ENCODE assay signal across 21 mouse cellular contexts in genomic region chr12:99412034-99412433, GRCm38 (mm10).
DNase-seq lines count a peak whose midpoint lies in the region; ATAC-seq lines count a peak whose summit lies in the region.
"Had no signal": no experiment of that assay in that cellular context is flagged by ENCODE, and none has a peak within 500 bp of the region (broad histone marks: within the 10 kb centered on the region; RNA-seq: fewer than 3 reads in every experiment).

No protein-coding gene starts in this region.

- intact Hi-C loops in left cerebral cortex, postnatal 4 days (cut with DNase I), result no loop called here

- DNase-seq in lung, postnatal 14 days, result no peak
- DNase-seq in kidney, adult 18-20 months, result peak; percentile 46
- peak; percentile 49 for DNase-seq in kidney, postnatal 10 days
- no peak for DNase-seq in layer of hippocampus, postnatal 25 days (ENCODE audit: extremely low spot score in 1 of 2, low spot score in 1 of 2)
- DNase-seq in limb, embryonic 10.5 days (ENCODE audit: low spot score), result no peak
- DNase-seq in thymus, postnatal 36 days, result no peak
- DNase-seq in left cerebral cortex, postnatal 4 days, result no peak
- DNase-seq: adrenal gland, postnatal 36 days; cerebellum, adult 11-12 months; cerebellum, postnatal 36 days; gastrocnemius, adult 2 months; layer of hippocampus, postnatal 36 days; lung, postnatal 10 days; right cerebral cortex, adult 18-20 months had no signal

- H3K27me3 ChIP-seq in lung, embryonic 16.5 days (ENCODE audit: control insufficient read depth, insufficient read depth, low read depth, low read length), result no peaks in the 10 kb centered on the region
- peaks cover 4% of the 10 kb centered on the region; the same call in 1 of the 2 replicates for H3K27me3 ChIP-seq in limb, embryonic 10.5 days (ENCODE audit: low read depth, poor library complexity, severe bottlenecking)
- H3K27me3 ChIP-seq: hindbrain, embryonic 13.5 days; limb, embryonic 15.5 days; liver, embryonic 15.5 days; midbrain, embryonic 13.5 days; neural tube, embryonic 13.5 days had no signal

- H3K27ac ChIP-seq in lung, embryonic 16.5 days (ENCODE audit: low read length), result no peak overlapping the region
- H3K27ac ChIP-seq in limb, embryonic 10.5 days, result no peak overlapping the region
- H3K27ac ChIP-seq: gastrocnemius, adult 2 months; hindbrain, embryonic 13.5 days; limb, embryonic 15.5 days; liver, embryonic 15.5 days; midbrain, embryonic 13.5 days; neural tube, embryonic 13.5 days had no signal

- 34% methylated on average over 7 of the region's 7 CpGs for WGBS in lung, embryonic 16.5 days
- 32% methylated on average over 7 of the region's 7 CpGs for WGBS in limb, embryonic 10.5 days

- H3K4me2 ChIP-seq in lung, embryonic 16.5 days (ENCODE audit: low read depth, low read length), result no peak overlapping the region
- H3K4me2 ChIP-seq: heart, embryonic 11.5 days; hindbrain, embryonic 13.5 days; limb, embryonic 15.5 days; liver, embryonic 15.5 days; midbrain, embryonic 13.5 days; neural tube, embryonic 13.5 days had no signal

- H3K9ac ChIP-seq in lung, embryonic 16.5 days (ENCODE audit: low read length), result no peak overlapping the region
- H3K9ac ChIP-seq: hindbrain, embryonic 13.5 days; limb, embryonic 15.5 days; liver, embryonic 15.5 days; midbrain, embryonic 13.5 days; neural tube, embryonic 13.5 days had no signal

- H3K9me3 ChIP-seq in lung, embryonic 16.5 days (ENCODE audit: control insufficient read depth, low read length), result no peaks in the 10 kb centered on the region
- H3K9me3 ChIP-seq in limb, embryonic 10.5 days (replicated peaks), result no peaks in the 10 kb centered on the region
- H3K9me3 ChIP-seq: hindbrain, embryonic 13.5 days; limb, embryonic 15.5 days; liver, embryonic 15.5 days; midbrain, embryonic 13.5 days; neural tube, embryonic 13.5 days had no signal

- H3K4me3 ChIP-seq in lung, embryonic 16.5 days (ENCODE audit: low read length), result no peak overlapping the region
- no peak overlapping the region for H3K4me3 ChIP-seq in limb, embryonic 10.5 days
- H3K4me3 ChIP-seq: gastrocnemius, adult 2 months; hindbrain, embryonic 13.5 days; limb, embryonic 15.5 days; liver, embryonic 15.5 days; midbrain, embryonic 13.5 days; neural tube, embryonic 13.5 days had no signal

- H3K36me3 ChIP-seq in lung, embryonic 16.5 days (ENCODE audit: control insufficient read depth, insufficient read depth, low read length), result no peaks in the 10 kb centered on the region
- peaks cover 3% of the 10 kb centered on the region; the same call in 1 of the 2 replicates for H3K36me3 ChIP-seq in limb, embryonic 10.5 days
- H3K36me3 ChIP-seq: hindbrain, embryonic 13.5 days; limb, embryonic 15.5 days; liver, embryonic 15.5 days; midbrain, embryonic 13.5 days; neural tube, embryonic 13.5 days had no signal

- peak; percentile 35; the same call in 1 of the 2 replicates for ATAC-seq in lung, embryonic 16.5 days (ENCODE audit: low read depth)
- ATAC-seq: midbrain, embryonic 13.5 days had no signal

- peaks cover 17% of the 10 kb centered on the region for H3K4me1 ChIP-seq in lung, embryonic 16.5 days (replicated peaks; ENCODE audit: control insufficient read depth, insufficient read depth, low read length)
- peaks cover 10% of the 10 kb centered on the region; the same call in 1 of the 2 replicates for H3K4me1 ChIP-seq in limb, embryonic 10.5 days

Comparison
In these comparisons a context has a peak if more than half of its experiments do, and no peak if none do; other contexts are left out.
1. DNase-seq: peak in kidney, adult 18-20 months (single experiment) and kidney, postnatal 10 days (single experiment); none in lung, postnatal 14 days (single experiment), layer of hippocampus, postnatal 25 days (0 of 2), limb, embryonic 10.5 days (single experiment), thymus, postnatal 36 days (0 of 2) and left cerebral cortex, postnatal 4 days (single experiment).